Mouse (Mus musculus) Patski (cell line): ENCODE measurements around the gene Kcnt1. TPM values are rescaled to one million over a fixed set of nuclear protein-coding genes. Genes with fewer than 3 reads are reported as not detected.

Experiments used
- ATAC-seq: fragments of 100-300 bp; one replicate; pipeline ENCODE4 v1.8.0; 2021
- CTCF ChIA-PET: fragments of 350-600 bp; sonication (Branson Sonifier 250); formaldehyde crosslinking; loops from one replicate; lab custom pipeline; 2022; ENCODE audit warnings: inconsistent platforms; lab: Charles Lee
- POLR2A ChIA-PET: fragments of 350-600 bp; sonication (Branson Sonifier 250); formaldehyde crosslinking; loops from one replicate; lab custom pipeline; 2022; ENCODE audit warnings: antibody characterized with exemption, inconsistent platforms; lab: Charles Lee
- DNase-seq: peaks from one replicate; pipeline ENCODE4 v3.0.0-alpha.2; 2011; ENCODE audit warnings: low read depth, low spot score
- H3K27me3 ChIP-seq: fragments of 371-371 bp; one replicate; pipeline ENCODE4 v1.5.1; 2021
- CTCF ChIP-seq: fragments of 100-300 bp; IDR thresholded peaks from one replicate; pipeline ENCODE4 v1.5.1; 2021
- in situ Hi-C: fragments of 300-500 bp; cut with MboI; formaldehyde crosslinking; loops from 3 replicates; pipeline ENCODE4 v1.11.1; 2018; ENCODE audit warnings: low pct_unique_long_range_greater_than_20kb, mixed read lengths
- polyA plus RNA-seq: library from polyadenylated mRNA; unstranded; gene quantifications from one replicate; pipeline ENCODE4 v1.2.3, GENCODE M21; 2021

Gene Kcnt1
- polyA plus RNA-seq, 1 experiment from 2014 or later: 0.06 TPM

GRCm38 (mm10) chr2:25914201-25914600 is 50.7 kb downstream of the Kcnt1 start:
- TF ChIP-seq CTCF: no peak
- no peak for ATAC-seq
- no peak for DNase-seq
- H3K27me3 ChIP-seq: peaks cover 4% of the 10 kb centered on the region
- CTCF ChIA-PET: no interaction called here
- in situ Hi-C loops: no loop called here
- POLR2A ChIA-PET: interaction anchor here (0.6 kb wide), 1 partner anchor 141 kb away, joined by 8 read pairs; no protein-coding TSS in a partner anchor

DNA sequence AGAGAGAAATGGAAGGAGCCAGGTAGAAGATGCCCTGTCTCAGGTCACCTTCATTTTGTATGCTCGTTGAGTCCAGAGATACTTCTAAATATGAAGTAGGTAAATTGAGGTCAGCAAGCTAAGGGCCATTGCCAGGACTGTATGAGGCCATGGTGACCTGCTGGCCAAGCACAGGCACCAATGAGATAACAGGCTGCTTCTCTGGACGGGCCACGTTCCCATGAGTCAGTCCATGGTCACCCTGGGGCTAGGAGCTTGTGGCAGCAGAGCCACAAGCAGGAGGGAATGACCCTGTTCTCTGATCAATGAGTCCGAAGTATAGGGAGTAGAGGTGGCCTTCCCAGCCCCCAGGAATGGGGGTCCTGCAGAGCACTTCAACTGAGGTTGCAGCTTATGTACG is 51.3 kb downstream of the Kcnt1 start:
- no peak for TF ChIP-seq CTCF
- H3K27me3 ChIP-seq: peaks cover 4% of the 10 kb centered on the region
- no peak for DNase-seq
- CTCF ChIA-PET: no interaction called here
- in situ Hi-C loops: loop anchor here (5.0 kb wide), 1 partner anchor 88 kb away; no protein-coding TSS in a partner anchor
- POLR2A ChIA-PET: interaction anchor here (0.6 kb wide), 1 partner anchor 141 kb away, joined by 8 read pairs; no protein-coding TSS in a partner anchor
- ATAC-seq: no peak

- CTCF ChIA-PET: no interaction called here
- in situ Hi-C loops: loop anchor here (5.0 kb wide), 1 partner anchor 91 kb away; no protein-coding TSS in a partner anchor
- ATAC-seq (no peak), DNase-seq (no peak)
- POLR2A ChIA-PET: no interaction called here
- no peaks in the 10 kb centered on the region for H3K27me3 ChIP-seq
- TF ChIP-seq CTCF: no peak
These were observed 54.9 kb downstream of the Kcnt1 start for GRCm38 (mm10) chr2:25918408-25918807.

DNA sequence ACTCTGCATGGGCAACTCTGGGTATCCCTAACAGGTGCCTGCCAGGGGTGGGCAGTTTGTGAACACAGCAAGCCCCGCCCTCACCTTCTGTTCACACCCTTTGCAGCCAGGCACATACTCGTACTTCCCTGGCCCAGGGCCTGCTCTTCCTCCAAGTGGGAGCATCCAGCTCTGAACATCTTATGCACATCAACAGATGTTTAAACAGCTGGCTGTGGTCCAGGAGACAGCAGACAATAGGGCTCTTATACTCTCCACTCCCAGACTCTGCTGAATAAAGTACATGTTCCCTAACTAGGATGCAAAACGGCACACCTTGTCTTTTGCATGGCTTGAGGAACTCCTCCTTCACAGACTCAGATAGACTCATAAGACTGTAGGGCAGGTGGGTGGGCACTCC is 56.4 kb downstream of the Kcnt1 start:
- ATAC-seq: no peak
- no peaks in the 10 kb centered on the region for H3K27me3 ChIP-seq
- CTCF ChIA-PET: interaction anchor here (0.6 kb wide), 1 partner anchor 126 kb away, joined by 3 read pairs; no protein-coding TSS in a partner anchor
- DNase-seq: no peak
- in situ Hi-C loops: loop anchor here (5.0 kb wide), 1 partner anchor 93 kb away; no protein-coding TSS in a partner anchor
- POLR2A ChIA-PET: no interaction called here
- no peak for TF ChIP-seq CTCF

- no peaks in the 10 kb centered on the region for H3K27me3 ChIP-seq
- DNase-seq (no peak), ATAC-seq (no peak)
- no peak for TF ChIP-seq CTCF
- CTCF ChIA-PET: no interaction called here
- POLR2A ChIA-PET: no interaction called here
- in situ Hi-C loops: no loop called here
These were observed 60.3 kb downstream of the Kcnt1 start for GRCm38 (mm10) chr2:25923799-25924198.

DNA sequence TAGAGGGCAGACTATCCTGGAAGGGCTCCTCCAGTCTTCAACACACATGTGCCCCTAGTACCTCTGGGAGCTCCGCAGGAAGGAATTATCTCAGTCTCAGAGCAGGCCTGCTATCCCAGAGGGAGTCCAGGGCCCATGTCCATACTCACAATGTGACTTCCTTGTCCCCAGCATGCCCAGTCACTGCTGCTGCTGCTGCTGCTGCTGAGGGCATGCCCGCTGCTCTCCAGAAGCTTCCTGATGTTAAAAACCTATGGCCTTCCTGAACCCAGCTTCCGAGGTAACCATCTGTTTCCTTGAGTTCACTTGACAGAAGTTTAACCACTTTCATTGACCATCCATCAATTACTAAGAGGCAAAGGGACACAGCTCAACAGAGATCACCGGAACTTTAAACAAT is 61.4 kb downstream of the Kcnt1 start:
- H3K27me3 ChIP-seq: no peaks in the 10 kb centered on the region
- ATAC-seq (no peak), DNase-seq (no peak)
- ChIA-PET CTCF (no interaction called here), POLR2A (no interaction called here)
- TF ChIP-seq CTCF: no peak
- in situ Hi-C loops: no loop called here

GRCm38 (mm10) chr2:25927821-25928220 is 64.3 kb downstream of the Kcnt1 start:
- in situ Hi-C loops: no loop called here
- no peaks in the 10 kb centered on the region for H3K27me3 ChIP-seq
- TF ChIP-seq CTCF: no peak
- ChIA-PET CTCF (no interaction called here), POLR2A (no interaction called here)
- DNase-seq (no peak), ATAC-seq (no peak)

DNA sequence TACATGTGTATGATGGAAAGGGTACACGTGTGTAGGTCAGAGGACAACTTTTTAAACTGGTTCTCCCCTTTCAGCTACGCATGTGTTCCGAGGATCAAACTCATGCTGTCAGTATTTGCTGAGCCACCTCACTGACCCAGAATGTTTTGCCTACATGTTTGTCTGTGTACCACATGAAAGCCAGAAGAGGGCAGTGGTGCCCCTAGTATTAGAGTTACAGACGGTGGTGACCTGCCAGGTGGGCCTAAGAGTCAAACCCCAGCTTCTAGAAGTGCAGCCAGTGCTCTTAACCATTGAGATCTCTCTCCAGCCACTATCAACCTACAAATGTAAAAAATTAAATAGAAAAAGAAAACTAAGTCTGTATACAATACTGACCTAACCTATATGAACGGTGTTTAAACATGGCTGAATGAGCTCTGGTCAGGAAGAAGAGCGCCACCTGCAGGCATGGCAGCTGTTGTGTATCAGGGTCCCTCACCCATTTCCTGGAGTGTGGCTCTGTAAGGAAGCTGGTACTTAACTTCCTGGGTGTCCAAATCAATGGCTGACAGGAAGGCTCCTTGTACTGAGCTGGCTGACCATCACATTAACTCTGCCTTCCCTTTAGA is 67.8 kb downstream of the Kcnt1 start:
- peak; percentile 75 for TF ChIP-seq CTCF
- H3K27me3 ChIP-seq: no peaks in the 10 kb centered on the region
- DNase-seq (no peak), ATAC-seq (no peak)
- CTCF ChIA-PET: interaction anchor here (1.2 to 1.5 kb wide), 2 partner anchors 9 to 89 kb away, joined by 3 to 4 read pairs; no protein-coding TSS in a partner anchor
- in situ Hi-C loops: no loop called here
- POLR2A ChIA-PET: no interaction called here

DNA sequence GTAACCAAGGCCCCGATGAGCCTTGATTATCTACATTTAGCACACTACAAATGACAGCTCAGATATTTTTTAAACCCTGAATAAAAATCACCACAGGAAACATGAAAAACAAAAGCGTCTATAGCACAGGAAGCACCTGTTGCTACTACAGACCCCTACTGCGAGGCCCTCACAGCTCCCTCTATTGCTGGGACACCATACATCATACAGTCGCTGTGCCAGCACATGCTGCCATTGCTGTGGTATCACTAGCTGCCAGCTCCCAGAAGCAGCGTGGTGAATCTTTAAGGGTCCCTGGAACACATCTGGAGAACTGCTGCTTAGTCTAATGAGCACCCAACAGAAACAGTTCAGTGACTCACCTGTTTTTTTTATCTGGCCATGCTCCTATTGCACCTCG is 77.0 kb downstream of the Kcnt1 start:
- no peaks in the 10 kb centered on the region for H3K27me3 ChIP-seq
- ATAC-seq: no peak
- ChIA-PET POLR2A (no interaction called here), CTCF (interaction anchor here (0.7 kb wide), 1 partner anchor 9 kb away, joined by 4 read pairs; no protein-coding TSS in a partner anchor)
- in situ Hi-C loops: loop anchor here (5.0 kb wide), 1 partner anchor 77 kb away; no protein-coding TSS in a partner anchor
- TF ChIP-seq CTCF: no peak
- DNase-seq: no peak

DNA sequence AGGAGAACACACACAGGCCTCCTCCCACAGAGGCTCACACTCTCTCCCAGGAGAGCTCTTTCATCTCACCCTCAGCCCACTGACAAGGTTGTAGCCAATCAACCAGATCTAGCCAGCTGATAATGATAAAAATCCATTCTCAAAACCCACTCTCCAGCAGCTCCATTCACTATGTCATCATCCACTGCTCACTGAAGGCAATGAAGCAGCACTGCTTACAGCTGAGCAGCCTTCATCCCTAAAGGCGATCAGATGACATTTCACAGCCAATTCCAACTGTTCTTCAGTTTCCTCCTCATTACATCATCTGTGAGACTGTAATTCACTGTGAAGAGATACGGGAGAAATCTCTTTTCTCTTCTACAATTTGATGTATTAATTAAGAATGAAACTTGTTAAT is 80.3 kb downstream of the Kcnt1 start:
- ChIA-PET POLR2A (no interaction called here), CTCF (interaction anchor here (0.8 kb wide), 1 partner anchor 25 kb away, joined by 3 read pairs; no protein-coding TSS in a partner anchor)
- in situ Hi-C loops: loop anchor here (5.0 kb wide), 1 partner anchor 73 kb away; no protein-coding TSS in a partner anchor
- no peak for ATAC-seq
- TF ChIP-seq CTCF: no peak
- no peak for DNase-seq
- H3K27me3 ChIP-seq: no peaks in the 10 kb centered on the region

- DNase-seq: no peak
- no peak for ATAC-seq
- in situ Hi-C loops: no loop called here
- no peaks in the 10 kb centered on the region for H3K27me3 ChIP-seq
- ChIA-PET CTCF (no interaction called here), POLR2A (no interaction called here)
- TF ChIP-seq CTCF: no peak
These were observed 84.4 kb downstream of the Kcnt1 start for GRCm38 (mm10) chr2:25947950-25948349.
